Mouse (Mus musculus): ENCODE data around the gene Pklr.

The Pklr gene

DNA sequence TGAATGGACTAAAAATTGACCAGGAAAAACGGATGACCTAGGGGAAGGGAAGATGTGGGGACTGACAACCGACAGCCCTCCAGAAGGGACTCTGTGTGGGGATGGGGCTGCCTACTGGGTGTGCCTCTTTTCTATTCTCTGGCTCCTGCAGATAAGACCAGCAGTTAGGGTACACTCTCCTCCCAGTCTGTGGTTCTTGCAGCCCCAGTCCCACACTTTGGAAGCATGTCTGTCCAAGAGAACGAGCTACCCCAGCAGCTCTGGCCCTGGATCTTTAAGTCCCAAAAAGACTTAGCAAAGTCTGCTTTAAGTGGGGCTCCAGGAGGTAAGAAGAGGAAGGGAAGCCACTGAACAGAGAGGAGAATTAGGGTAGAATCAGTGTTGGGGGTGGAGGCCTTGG is at the start of gene Pklr:
Gene Pklr (plus strand): TSS at position 185 of the 400 bp plus-strand sequence.
- DNase-seq, result no peak

DNA sequence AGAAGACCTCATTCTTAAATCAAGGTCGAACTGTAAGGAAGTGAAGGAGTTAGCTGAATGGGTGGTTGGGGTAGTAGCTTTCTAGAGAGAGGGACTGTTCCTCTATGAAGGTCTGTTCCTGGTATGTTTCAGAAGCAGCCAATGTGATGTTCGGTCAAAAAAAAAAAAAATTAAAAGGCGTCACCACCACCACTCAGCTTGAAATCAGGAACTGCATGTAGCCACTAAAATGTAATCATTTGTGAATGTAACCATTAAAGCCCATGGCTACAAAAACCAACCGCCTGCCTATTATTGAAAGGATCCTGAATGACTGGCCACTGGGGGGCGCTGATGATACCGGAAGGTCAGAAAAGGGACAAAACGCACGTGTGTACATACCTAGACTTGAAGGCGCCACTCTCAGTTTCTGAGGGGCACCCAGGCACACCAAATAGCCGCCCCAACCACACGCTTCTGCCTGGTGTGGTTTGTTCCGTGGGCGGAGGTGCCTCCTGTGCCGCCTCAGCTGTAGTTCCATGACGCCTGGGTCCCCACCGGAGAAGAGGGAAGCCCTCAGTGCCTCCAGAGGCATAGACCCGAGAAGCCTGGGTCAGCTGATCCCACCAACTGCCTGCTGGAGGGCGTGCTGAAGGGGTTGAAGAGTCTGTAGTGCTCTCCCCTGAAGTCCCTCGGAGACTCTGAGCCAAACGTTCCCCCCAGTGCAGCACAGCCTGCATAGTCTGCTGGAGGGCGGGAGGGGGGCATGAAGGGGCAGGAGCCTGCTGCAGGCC is 48.4 kb upstream of the Pklr start:
- peak; percentile 86 to 96 for DNase-seq

DNA sequence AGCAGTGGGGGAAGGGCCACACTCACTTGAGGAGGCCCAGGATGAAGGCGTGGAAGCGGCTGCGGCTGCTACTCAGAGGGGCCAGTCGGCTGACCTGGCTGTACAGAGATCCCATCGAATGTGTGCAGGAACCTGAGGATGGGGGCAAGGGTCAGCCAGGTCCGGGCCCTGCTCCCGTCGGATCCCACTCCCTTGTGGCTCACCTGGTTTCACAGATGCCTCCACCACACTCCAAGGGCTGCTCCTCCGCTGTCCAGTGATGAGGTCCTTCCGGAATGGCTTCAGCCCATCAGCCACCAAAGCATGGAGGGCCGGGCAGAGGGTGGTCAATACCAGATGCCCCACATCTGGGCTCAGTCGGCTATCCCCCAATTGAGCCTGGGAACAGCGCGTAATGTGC is 47.0 kb upstream of the Pklr start:
- DNase-seq, result peak in 1 of 2 experiments; percentile 27

DNA sequence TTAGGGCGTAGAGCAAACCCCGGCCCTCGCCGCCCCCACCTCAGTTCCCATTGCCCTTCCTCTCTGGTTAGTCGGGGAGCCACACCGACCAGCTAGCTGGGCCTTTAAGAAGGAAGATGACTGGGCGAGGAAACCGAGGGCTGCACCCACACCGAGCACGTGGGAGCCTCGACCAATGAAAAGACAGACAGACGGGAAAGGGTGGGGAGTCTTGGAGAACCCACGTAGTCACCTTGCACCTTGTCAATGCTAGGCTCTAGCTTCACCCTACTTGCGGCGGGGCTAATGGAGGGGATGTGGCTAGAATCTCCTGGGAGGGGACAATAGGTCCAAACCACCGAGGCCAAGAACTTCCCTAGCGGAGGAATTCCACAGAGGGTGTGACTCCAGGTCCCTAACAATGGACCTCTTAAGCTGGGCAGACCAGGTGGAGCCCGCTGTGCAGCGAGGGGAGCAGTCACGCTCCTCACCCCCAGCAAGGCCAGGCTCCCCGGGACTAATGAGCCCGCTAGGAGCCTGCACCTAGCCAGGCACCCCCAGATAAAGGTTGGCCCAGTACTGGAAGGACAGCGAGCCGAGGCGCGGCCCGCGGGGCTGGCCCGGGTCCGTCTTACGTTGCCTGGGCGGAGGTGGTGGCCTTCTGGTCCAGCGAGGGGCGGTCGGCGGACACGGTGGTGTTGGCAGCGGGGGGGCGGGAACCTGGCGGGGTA is 45.9 kb upstream of the Pklr start:
- DNase-seq, result peak; percentile 91 to 95

DNA sequence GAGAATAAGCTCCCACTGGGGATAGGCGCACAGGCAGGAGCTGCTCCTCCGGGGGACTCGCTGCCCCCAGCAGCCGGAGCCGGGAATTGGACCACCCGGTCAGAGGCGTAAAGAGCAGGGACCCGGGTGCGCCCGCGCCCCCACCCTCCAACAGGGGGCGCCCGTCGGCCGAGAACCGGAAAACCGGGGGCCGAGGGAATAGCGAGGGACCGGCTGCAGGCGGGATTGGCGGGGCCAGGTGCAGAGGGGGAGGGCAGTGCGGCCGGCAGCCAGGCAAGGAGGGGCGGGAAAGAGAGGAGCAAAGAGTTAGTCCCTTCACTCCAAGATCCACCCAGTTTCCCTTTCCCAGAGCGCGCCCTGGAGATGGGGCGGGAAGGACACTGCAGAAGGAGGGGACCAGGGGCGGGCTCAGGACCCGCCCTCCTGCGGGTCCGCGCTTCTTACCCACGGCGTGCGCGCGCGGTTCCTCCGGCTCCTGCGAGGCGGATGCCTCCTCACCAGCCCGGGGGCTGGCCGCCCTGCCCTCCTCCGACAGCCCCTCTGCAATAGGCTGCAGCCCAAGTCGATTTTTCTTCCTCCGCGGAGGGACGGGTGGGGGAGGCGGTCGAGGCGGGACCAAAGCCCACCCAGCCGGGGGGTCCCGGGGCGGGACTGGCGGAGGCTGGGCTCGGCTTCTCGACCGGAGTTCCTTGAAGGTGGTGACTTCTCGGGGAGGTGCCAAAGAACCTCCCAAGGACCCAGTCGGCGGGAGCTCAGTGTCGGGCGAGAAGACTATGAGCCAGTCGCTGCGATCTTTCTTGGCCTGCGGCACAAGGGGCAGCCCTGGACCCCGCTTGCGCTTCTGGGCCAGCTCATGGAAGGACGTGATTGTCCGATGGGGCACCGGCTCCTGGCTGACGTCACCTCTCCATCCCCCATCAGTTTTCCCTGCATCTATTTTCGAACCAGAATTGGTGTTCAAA is 45.0 kb upstream of the Pklr start:
- peak; percentile 85 to 90 for DNase-seq

DNA sequence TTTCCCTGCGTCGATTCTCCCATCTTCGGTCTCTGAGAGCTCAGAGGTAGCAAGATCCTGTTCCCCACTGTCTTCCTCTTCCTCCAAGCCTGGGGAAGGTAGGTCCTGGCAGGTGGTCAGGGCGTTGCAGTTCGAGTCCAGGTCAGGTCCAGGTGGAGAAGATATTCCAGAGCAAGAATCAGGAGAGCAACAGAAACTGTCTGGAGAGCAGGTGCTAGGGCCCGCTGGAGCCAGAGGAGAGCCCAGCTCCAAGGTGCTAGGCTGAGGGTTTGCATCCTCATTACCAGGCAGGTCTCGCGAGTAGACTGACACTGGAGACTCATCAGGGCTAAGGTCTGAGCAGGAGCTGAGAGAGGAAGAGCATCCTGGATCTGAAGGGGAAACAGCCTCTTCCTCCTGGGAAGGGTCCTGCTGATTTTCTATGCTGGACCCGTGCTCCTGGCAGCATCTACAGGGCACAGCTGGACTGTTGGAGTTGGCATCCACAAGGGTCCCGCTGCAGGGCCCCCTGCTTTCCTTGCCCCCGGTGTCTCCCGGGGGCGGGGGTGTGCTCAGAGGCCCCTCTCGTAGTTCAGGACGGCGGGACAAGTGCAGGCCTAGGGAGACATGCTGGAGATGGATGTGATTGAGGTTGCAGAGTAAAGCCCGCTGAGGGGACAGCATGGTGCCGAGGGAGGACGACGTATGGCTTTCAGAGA is 44.0 kb upstream of the Pklr start:
- DNase-seq, result no peak

DNA sequence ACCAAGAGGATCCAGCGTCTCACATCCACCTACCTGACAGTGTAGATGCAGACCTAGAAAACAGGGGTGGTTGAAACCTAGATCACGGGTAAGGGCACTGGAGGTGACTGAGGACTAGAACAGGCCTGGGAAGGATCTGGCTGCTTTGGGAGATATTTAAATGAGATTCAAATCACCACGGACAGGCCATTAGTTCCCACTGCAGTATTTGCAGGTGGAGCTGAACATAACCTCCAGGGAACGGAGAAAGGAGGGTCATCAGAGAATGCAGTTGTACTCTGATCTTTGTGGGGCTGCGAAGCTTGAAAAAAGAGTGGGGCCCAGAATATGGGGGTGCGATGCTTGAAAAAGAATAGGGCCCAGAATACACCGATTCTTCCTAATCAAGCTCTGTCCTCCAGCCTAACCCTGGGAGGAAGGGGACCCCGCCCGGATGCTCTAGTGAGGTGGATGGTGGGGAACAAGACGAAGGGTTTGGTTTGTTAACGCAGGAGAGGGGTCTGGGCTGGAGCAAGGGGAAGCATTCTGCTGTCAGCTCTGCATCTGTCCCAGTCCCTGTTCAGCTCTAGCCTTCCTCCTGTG is 43.3 kb upstream of the Pklr start:
- no peak for DNase-seq

DNA sequence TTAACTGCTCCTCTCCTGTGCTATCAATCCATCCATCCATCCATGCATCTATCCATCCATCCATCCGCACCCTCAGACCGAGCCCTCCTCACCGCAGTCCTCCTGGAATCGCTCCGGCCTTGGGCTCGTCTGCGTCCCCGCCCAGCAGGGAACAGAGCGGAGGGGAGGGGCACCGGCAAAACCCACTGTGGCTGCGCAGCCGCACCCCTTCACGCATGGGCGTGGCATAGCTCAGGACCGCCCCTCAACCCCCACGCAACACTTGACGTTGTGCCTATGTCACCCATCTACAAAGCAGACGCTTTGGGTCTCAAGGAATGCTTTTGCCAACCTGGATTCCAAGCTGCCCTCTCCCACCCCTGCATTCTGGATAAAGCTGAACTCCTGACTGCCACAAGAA is 42.8 kb upstream of the Pklr start, which contains the start of gene Rusc1:
Gene Rusc1 (minus strand): TSS at position 137 of the 400 bp plus-strand sequence.
- peak; percentile 85 to 89 for DNase-seq

DNA sequence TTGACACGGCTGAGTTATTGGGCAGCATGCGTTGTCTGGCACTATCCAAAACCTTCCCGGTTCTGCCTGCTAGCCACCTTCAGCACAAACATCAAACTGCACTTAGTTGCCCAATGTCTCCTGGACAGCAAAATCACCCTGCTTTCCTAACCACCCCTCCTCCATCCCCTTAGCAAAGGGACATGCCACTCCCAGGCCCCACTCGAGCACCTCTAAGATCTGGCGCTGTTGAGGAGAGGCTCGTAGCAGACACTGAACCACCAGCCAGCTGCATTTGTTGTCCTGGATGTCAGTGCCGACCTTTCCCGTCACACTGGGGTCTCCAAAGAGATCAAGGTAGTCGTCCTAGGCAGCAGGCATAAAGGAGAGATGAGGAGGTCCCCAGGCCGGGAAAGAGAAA is 41.9 kb upstream of the Pklr start:
- DNase-seq, result no peak

DNA sequence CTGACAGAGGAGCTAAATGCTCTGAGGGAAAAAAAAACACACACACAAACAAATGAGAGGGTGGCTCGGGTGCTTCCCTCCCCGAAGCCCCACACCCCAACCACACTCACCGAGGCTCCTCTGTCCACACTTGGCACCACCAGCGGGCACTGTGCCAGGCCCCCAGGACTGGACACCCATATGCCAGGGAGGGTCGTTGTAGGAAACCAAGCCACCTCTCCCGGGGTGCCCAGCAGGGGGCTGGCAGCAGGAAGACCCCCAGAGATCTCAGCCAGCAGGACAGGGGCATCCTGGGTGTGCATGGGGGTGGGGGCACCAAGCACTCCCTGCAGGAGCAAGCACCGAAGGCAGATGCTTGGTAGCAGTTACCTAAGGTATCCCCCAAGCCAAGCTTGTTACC is 35.1 kb upstream of the Pklr start, which contains the start of gene Gm43738:
Gene Gm43738 (minus strand): TSS at position 289 of the 400 bp plus-strand sequence.
- no peak for DNase-seq

DNA sequence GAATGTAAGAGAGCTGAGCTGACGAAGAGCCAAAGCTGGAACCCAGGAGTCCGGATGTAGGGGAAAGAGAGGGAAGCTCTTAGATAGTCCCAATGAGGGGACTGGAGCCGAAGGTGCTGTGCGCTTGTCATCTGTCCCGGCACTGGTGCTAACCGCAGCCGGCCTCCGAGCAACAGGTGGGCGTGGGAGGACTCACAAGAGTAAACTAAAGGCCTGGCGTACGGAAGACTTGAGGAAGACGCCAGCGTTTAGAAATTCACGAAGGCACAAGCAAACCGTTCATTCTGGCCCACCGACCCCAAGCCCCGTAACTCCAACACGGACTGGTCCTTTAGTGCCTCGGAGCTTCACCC is 34.5 kb upstream of the Pklr start:
- DNase-seq, result no peak

DNA sequence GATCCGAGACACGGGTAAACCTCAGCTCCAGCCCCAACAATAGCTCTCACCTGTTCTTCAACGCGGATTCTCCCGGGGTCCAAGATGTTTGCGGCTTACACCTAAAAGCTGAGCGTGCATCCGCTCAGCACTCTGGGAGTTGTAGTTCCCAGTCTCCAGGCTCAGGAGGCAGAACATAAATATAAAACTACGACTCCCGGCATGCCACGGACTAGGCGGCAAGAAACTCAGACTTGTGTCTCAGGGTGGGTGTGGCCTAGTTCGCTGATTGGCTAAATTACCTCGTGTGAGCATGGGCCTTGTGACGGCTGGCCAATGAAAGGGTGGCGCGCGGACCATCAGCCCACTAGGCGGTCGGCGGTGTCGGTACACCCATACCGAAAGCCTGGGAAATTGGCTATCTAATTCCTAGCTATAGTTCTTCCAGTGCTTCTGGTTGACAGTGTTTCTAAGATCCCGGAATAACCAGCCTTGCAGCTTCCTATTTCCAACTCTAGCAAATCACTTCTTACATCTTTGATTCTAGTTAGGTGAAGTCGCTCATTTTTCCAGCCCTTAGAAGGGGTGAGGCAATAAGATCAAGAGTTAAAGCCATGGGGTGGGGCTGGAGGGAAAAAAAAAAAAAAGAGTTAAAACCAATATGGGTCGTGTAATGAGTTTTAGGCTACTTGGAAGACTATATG is 34.0 kb upstream of the Pklr start, which contains the start of gene Fdps:
Gene Fdps (minus strand): TSS at position 148 of the 683 bp plus-strand sequence.
- DNase-seq, result peak; percentile 97 to 100

DNA sequence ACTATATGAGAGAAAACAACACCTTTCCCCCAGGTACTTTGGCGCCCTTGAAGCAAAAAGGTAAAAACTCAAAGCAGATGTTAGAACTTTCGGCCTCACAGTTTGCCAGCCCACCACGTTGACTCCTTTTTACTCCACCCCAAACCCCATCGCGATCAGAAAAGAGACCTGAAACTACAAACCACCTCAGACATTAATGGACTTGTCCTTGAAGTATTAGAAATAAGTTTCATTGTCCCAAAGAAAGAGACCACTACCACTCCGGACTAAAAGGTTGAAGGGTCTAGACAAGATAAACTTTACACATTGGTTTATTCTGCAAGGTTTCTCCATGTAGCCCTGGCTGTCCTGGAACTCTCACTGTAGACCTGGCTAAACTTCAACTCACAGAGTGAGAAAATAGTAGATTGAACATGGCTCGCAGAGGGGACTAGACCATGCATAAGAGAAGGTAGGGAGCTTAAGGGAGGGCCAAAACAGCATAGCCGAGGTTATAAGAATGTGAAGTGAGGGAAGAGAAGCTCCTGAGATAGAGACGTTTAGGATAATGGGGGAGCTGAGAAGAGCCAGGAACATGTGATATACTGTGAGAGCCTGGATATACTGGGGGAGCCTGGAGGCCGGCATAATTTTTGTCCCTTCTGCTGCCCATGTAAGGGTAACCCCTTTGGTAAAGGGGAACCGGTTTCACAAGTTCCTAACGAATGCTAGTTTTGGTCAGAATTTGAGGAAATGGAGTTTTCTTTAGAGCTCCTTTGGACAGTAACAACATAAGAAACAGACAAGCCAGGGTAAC is 33.2 kb upstream of the Pklr start:
- no peak for DNase-seq

DNA sequence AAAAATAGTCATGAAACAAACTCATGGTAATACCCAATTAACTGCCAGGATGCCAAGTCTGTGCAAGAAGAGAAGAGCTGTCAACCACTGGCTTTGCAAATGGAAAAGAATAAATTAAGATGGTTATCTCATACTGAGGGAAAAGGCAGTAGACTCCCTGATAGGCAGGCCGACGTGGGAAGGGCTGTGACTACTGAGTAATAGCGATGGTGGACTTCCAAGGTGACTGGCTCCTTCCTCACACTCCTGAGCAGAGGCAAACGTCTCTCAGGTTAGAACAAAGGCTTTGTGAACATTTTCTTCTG is 32.7 kb upstream of the Pklr start:
- no peak for DNase-seq

DNA sequence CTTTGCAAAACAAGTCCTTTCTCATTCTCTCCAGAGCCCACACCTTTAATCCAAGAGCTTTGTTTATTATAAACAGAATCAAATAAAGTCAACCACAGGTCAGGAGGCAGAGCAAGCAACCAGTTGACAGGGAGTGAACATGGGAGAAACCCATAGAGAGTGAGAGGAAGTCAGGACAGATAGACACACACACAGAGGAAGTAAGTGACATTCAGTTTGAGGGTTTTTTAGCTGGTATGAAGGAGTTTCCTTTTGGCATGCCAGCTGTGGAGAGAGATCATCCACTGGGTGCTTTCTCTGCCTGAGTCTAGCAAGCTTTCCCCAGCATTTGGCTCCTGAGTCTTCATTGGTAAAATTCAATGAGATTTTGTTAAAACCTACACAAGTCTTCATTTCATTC is 29.1 kb upstream of the Pklr start:
- no peak for DNase-seq

DNA sequence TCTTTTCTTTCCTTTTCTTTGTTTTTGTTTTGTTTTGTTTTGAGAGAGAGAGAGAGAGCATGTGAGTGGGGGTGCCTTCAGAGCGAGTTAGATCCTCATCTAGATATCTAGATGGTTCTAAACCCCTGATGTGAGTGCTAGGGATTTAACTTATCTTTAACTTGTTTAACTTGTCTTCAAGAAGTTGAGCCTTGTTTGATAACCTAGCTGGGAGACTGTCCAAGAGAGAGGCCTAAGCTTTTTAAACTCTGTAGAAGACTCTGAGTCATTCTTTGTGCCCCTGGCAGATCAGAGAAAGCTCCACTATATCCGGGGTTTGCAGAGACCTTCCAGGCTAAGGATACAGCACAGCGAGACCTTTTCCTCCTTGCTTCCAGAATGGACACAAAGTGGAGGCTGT is 28.4 kb upstream of the Pklr start:
- no peak for DNase-seq

DNA sequence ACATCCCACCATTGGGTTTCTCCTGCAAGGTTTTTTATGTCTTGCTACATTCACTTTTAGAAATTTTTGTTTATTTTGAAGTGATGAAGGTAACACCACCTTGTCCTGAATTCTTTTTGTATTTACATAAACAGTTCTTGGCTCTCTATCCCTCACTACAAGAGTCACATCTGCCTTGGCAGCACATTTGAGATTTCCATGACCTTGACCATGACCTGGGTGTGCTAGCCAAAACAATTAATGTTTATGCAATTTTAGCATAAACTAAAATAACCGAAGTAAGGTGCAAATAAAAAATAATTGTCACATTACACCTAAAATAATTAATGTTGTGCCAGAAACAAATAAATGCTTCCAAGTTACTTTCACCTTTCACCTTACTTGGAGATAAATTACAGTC is 27.8 kb upstream of the Pklr start:
- no peak for DNase-seq

DNA sequence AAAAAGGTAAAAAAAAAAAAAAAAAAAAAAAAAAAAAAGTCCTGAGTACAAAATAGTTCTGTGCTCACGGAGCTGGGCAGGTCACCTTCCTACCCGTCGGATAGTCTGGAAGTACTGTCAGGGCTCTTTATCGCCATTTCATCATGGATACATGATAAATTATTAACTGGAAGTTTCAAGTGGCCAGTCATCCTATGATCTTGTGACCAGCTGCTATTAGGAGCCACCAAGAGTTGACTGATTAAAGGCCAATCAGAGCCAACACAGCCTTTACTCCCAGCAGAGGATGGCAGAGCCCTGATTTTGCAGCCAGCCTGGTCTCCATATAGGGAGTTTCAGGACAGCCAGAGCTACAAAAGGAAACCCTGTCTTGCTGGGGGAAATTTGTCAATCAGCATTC is 22.9 kb upstream of the Pklr start:
- peak; percentile 30 to 66 for DNase-seq

DNA sequence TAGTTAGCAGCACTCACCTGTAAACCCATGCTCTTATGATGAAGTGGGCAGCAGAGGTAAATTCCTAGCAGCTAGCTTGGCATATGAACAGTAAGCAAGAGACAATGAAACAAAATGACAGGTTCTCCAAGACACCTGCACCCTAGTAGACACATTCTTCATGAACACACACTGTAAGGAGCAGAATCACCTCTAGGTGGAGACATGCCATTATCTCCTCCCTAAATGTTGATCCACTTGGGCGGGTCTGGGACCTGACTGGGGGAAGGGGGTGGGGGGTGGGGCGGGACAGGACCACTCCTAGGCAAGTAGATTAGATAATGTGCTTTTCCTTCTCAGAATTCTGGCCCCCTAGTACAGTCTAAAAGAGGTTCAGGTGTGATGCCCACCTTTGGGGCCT is 20.4 kb upstream of the Pklr start:
- peak; percentile 50 to 54 for DNase-seq

DNA sequence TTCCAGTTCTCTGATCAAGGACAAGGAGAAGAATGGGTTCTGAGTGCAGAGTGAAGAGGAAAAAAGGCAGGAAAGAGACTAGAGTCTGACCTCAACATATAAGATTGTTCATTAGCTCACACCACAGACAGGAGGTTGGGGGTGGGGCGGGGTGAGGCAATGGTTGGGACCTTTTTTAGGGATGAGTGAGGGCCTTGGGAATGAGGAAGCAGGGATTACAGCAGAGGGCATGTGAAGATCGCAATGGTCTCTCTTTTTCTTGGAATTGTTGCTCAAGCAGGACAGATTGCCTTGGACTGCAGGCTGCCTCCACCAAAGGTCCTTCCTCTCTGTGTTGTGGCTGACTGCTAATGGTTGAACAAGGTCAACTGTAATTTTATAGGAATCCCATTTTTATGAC is 12.6 kb upstream of the Pklr start:
- peak in 1 of 2 experiments; percentile 40 for DNase-seq

DNA sequence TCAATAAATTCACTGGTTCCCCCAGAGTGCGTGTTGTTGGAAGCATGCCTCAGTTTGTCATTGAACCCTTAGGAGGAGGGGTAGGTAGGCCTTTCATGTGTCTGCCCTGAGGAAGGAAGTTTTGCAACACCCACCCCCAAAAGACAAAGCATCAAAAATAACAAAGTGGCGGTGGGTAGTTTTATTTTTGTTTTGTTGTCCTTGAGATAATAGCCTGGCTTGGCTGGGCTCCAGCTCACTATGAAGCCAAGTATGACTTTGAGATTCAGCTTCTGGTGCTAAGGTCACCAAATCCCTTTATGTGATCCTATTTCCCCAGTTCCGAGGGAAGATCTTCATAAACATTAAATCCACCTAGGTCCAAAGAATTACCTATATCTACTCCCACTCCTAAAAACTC is 11.7 kb upstream of the Pklr start:
- peak in 1 of 2 experiments; percentile 60 for DNase-seq

Measured in kidney, postnatal 36 days (tissue).